Mouse (Mus musculus) neural tube, embryonic 11.5 days (tissue): ENCODE results near the gene Ndufaf2. TPM values are rescaled to one million over a fixed set of nuclear protein-coding genes. Genes with fewer than 3 reads are reported as not detected.
A peak's percentile ranks its signal among the peaks of the same experiment; 100 is the strongest.

Source experiments
- ATAC-seq: fragments of 200-750 bp; cut with Nextera tagmentation; 2 replicates; pipeline ENCODE4 v1.8.0; 2017; ENCODE audit warnings: moderate number of reproducible peaks, mild to moderate bottlenecking, moderate TSS enrichment, moderate library complexity; ENCODE audit not compliant: insufficient read depth, low FRiP score, low TSS enrichment
- DNase-seq: peaks from one replicate; pipeline ENCODE4 v3.0.0-alpha.2; 2015; ENCODE audit warnings: low spot score
- H3K27ac ChIP-seq: fragments of 300-500 bp; sonication (generic); 2 replicates; pipeline ENCODE4 v1.5.1; 2014; ENCODE audit warnings: low read depth, mild to moderate bottlenecking, low read length
- H3K27me3 ChIP-seq: fragments of 300-500 bp; sonication (generic); 2 replicates; pipeline ENCODE4 v1.6.1; 2014; ENCODE audit warnings: mild to moderate bottlenecking, low read length, mixed read lengths; ENCODE audit not compliant: control insufficient read depth, insufficient read depth
- H3K36me3 ChIP-seq: fragments of 300-500 bp; sonication (generic); 2 replicates; pipeline ENCODE4 v1.6.1; 2014; ENCODE audit warnings: mild to moderate bottlenecking, low read length, moderate library complexity, mixed read lengths; ENCODE audit not compliant: control insufficient read depth, insufficient read depth
- H3K4me1 ChIP-seq: fragments of 300-500 bp; sonication (generic); 2 replicates; pipeline ENCODE4 v1.6.1; 2014; ENCODE audit warnings: low read length, mixed read lengths; ENCODE audit not compliant: control insufficient read depth, insufficient read depth
- H3K4me2 ChIP-seq: fragments of 300-500 bp; sonication (generic); 2 replicates; pipeline ENCODE4 v1.6.1; 2014; ENCODE audit warnings: low read depth, mild to moderate bottlenecking, moderate library complexity
- H3K4me3 ChIP-seq: fragments of 300-500 bp; sonication (generic); 2 replicates; pipeline ENCODE4 v1.5.1; 2014; ENCODE audit warnings: low read depth, low read length
- H3K9ac ChIP-seq: fragments of 300-500 bp; sonication (generic); 2 replicates; pipeline ENCODE4 v1.6.1; 2014; ENCODE audit warnings: mild to moderate bottlenecking, low read length
- H3K9me3 ChIP-seq: fragments of 300-500 bp; sonication (generic); 2 replicates; pipeline ENCODE4 v1.6.1; 2016; ENCODE audit warnings: low read length; ENCODE audit not compliant: control insufficient read depth
- WGBS: fragments of 180-500 bp; shearing (Covaris S2); extraction: QIAGEN DNeasy Blood & Tissue Kit; methylation state at CpG from one replicate; pipeline ENCODE4 v1.1.7; 2014; 5-methylcytosine and 5-hydroxymethylcytosine counted together
- polyA plus RNA-seq: library from polyadenylated mRNA; unstranded; fragments of >200 nt; fragmentation: Nextera tagmentation; extraction: Ambion mirVana; gene quantifications from 2 replicates; pipeline ENCODE4 v1.2.1, GENCODE M21; 2014

Ndufaf2 gene
- polyA plus RNA-seq, 1 experiment from 2014 or later, result 84.4 TPM

DNA sequence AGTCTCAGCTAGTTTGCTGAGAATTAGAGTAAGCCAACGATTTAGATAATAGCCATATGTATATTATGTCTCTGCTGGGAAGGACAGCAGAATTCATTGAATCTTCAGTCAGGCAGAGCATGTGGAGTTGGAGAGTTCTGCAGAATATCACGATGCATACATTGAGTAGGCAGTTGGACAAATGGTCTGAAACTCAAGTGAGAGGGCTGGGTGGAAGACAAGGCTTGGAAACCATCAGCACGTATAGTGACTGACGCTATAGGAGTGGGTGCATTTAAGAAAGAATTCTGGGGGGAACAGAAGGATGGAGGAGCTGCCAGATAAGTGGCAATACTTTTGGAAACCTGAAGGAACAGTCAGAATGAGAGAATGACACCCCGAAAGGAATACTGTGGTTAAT lies 27.7 kb downstream of the Ndufaf2 start:
- no peak for DNase-seq
- no peak for ATAC-seq
- Histone ChIP-seq H3K27me3 (no peaks in the 10 kb centered on the region), H3K9ac (no peak overlapping the region), H3K36me3 (no peaks in the 10 kb centered on the region), H3K4me3 (no peak overlapping the region), H3K4me1 (no peaks in the 10 kb centered on the region), H3K9me3 (no peaks in the 10 kb centered on the region), H3K4me2 (no peak overlapping the region), H3K27ac (no peak overlapping the region)
- WGBS, result 93% methylated on average over 5 of the region's 5 CpGs

- ATAC-seq, result no peak
- Histone ChIP-seq H3K4me3 (no peak overlapping the region), H3K36me3 (no peaks in the 10 kb centered on the region), H3K4me1 (no peaks in the 10 kb centered on the region), H3K4me2 (no peak overlapping the region), H3K9ac (no peak overlapping the region), H3K27me3 (no peaks in the 10 kb centered on the region), H3K9me3 (no peaks in the 10 kb centered on the region), H3K27ac (no peak overlapping the region)
- no peak for DNase-seq
- WGBS, result 65% methylated on average over 7 of the region's 7 CpGs
These were observed 29.4 kb downstream of the Ndufaf2 start for GRCm38 (mm10) chr13:108129070-108129469.

GRCm38 (mm10) chr13:108127883-108128282 lies 30.5 kb downstream of the Ndufaf2 start:
- H3K4me1 ChIP-seq, result peaks cover 3% of the 10 kb centered on the region; the same call in 1 of the 2 replicates
- no peak overlapping the region for H3K4me3 ChIP-seq
- DNase-seq (no peak), ATAC-seq (no peak)
- no peak overlapping the region for H3K9ac ChIP-seq
- H3K36me3 ChIP-seq, result no peaks in the 10 kb centered on the region
- no peaks in the 10 kb centered on the region for H3K9me3 ChIP-seq
- no peak overlapping the region for H3K4me2 ChIP-seq
- 83% methylated on average over 1 of the region's 1 CpGs for WGBS
- no peak overlapping the region for H3K27ac ChIP-seq
- H3K27me3 ChIP-seq, result no peaks in the 10 kb centered on the region

DNA sequence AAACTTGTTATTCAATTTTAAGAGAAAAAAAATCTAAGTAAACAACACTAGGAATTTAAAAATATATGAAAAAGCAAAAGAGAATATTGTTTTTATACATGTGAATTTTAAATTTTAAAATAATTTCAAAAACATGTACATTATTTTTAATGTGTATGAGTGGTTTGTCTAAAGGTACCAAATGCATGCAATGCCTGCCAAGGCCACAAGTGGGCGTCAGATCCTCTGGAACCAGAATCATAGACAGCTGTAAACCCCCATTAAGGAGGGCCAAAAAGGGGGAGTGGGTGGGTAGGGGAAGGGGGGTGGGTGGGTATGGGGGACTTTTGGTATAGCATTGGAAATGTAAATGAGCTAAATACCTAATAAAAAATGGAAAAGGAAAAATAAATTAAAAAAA lies 31.3 kb downstream of the Ndufaf2 start:
- no peak for ATAC-seq
- Histone ChIP-seq H3K36me3 (no peaks in the 10 kb centered on the region), H3K27me3 (no peaks in the 10 kb centered on the region), H3K4me2 (no peak overlapping the region), H3K4me3 (no peak overlapping the region), H3K4me1 (peaks cover 3% of the 10 kb centered on the region; the same call in 1 of the 2 replicates), H3K27ac (no peak overlapping the region), H3K9ac (no peak overlapping the region), H3K9me3 (no peaks in the 10 kb centered on the region)
- WGBS, result 13% methylated on average over 1 of the region's 1 CpGs
- peak; percentile 68 for DNase-seq

DNA sequence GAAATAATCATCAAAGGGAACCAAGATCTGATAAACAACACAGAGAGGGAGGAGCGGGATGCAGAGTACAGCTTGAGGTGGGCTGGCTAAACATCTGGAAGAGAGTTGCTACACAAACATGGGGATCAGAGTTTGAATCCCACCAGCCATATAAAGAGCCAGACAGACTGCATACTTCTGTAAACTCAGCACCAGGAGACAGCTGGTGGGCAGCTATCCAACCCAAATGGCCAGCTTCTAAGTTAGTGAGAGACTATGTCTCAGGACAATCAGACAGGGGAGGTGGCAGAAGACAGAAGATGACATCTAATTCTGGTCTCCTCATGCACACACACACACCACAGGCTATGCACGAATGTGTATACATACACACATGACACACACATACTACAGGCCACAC lies 32.2 kb downstream of the Ndufaf2 start:
- 95% methylated on average over 2 of the region's 2 CpGs for WGBS
- Histone ChIP-seq H3K9me3 (no peaks in the 10 kb centered on the region), H3K4me1 (peaks cover 3% of the 10 kb centered on the region; the same call in 1 of the 2 replicates)

GRCm38 (mm10) chr13:108124096-108124495 lies 34.3 kb downstream of the Ndufaf2 start:
- 74% methylated on average over 11 of the region's 11 CpGs for WGBS
- H3K4me1 ChIP-seq, result peaks cover 3% of the 10 kb centered on the region; the same call in 1 of the 2 replicates
- H3K4me2 ChIP-seq, result no peak overlapping the region
- H3K9ac ChIP-seq, result no peak overlapping the region
- H3K9me3 ChIP-seq, result no peaks in the 10 kb centered on the region
- H3K4me3 ChIP-seq, result no peak overlapping the region
- no peaks in the 10 kb centered on the region for H3K36me3 ChIP-seq
- ATAC-seq (peak; percentile 25; the same call in 1 of the 2 replicates), DNase-seq (no peak)
- H3K27me3 ChIP-seq, result no peaks in the 10 kb centered on the region
- no peak overlapping the region for H3K27ac ChIP-seq

More for the DNA sequence above, 32.2 kb downstream of the Ndufaf2 start:
- H3K4me2 ChIP-seq, result no peak overlapping the region
- H3K36me3 ChIP-seq, result no peaks in the 10 kb centered on the region
- no peak overlapping the region for H3K9ac ChIP-seq
- ATAC-seq, result no peak
- H3K4me3 ChIP-seq, result no peak overlapping the region
- no peak overlapping the region for H3K27ac ChIP-seq
- no peaks in the 10 kb centered on the region for H3K27me3 ChIP-seq
- no peak for DNase-seq

DNA sequence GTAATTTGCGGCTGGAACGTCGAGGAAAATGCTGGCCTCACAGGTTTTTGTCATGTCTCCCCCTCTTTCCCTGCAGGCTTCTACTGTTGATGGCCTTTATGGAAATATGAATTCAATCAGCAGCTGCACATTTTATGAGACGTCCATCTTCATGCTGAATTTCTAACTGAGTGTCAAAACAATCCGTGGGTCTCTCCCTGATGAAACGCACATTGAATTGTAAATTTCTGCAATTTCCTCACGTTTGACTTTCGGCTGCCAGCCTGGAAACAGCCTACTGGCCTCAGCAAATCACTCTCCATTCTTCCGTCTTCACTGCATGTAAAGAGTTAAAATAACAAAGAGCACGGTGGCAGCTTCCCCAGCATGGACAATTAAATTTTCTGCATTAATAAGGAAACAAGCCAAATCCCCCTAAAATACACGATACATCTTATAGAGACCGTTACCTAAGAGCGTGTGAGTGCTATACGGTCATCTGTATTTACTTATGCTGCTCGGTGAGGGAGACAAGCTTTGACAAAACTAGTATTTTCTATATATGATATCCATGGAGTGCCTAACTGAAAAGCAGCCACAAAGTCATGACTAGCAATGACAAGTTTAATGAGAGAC lies 35.2 kb downstream of the Ndufaf2 start:
- H3K4me1 ChIP-seq, result peaks cover 3% of the 10 kb centered on the region; the same call in 1 of the 2 replicates
- no peak overlapping the region for H3K4me3 ChIP-seq
- no peaks in the 10 kb centered on the region for H3K9me3 ChIP-seq
- H3K27ac ChIP-seq, result no peak overlapping the region
- H3K4me2 ChIP-seq, result no peak overlapping the region
- H3K36me3 ChIP-seq, result no peaks in the 10 kb centered on the region
- no peaks in the 10 kb centered on the region for H3K27me3 ChIP-seq
- WGBS, result 45% methylated on average over 15 of the region's 15 CpGs
- no peak for DNase-seq
- ATAC-seq, result no peak
- H3K9ac ChIP-seq, result no peak overlapping the region

GRCm38 (mm10) chr13:108119411-108120310 lies 38.8 kb downstream of the Ndufaf2 start:
- DNase-seq, result no peak
- Histone ChIP-seq H3K4me3 (no peak overlapping the region), H3K27ac (no peak overlapping the region), H3K4me1 (peaks cover 3% of the 10 kb centered on the region; the same call in 1 of the 2 replicates), H3K4me2 (no peak overlapping the region), H3K9me3 (no peaks in the 10 kb centered on the region), H3K27me3 (no peaks in the 10 kb centered on the region), H3K36me3 (no peaks in the 10 kb centered on the region), H3K9ac (no peak overlapping the region)
- WGBS, result 81% methylated on average over 9 of the region's 9 CpGs
- no peak for ATAC-seq
